Mouse (Mus musculus) urinary bladder, postnatal 4 days (tissue): Measurements from ENCODE around the gene Ddx39b.
A peak's percentile ranks its signal among the peaks of the same experiment; 100 is the strongest.
"Not testable (repeated sequence)": the region's sequence is repeated elsewhere in the genome, so short reads cannot be mapped to it uniquely, and the experiment has no call there.

Experiments
- DNase-seq, 2 experiments: peaks; one replicate each; pipeline ENCODE4 v3.0.0; 2021 to 2022; ENCODE audit warnings: low spot score in 2 of 2

Ddx39b gene

DNA sequence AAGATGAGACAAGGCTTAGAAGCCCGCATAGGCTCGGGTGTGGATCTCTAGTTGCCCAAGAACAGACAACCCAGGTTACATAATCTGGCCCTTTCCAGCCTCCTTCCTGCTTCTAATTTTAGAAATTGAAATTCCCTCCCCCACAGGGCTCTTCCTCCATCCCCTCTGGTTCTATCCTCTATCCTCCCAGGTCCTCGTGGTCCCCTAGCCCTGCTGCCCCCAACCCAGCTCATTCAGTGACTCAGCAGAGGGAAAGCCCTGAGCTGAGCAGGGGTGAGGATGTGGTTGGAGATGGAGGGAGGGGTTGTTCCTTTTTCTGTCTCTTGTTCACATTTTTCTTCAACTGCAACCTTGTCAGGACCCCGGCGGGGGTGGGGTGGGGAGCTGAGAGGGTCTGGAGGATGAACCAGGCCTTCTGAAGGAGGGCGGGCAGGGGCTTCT, 21.9 kb upstream of the Ddx39b start:
- DNase-seq, result no peak

- peak in 1 of 2 experiments; percentile 59 for DNase-seq
Observed at GRCm38 (mm10) chr17:35220156-35220952, 21.2 kb upstream of the Ddx39b start, which contains the start of gene Gm16181. Gene Gm16181, plus strand, starts transcription at chr17:35220834.

DNA sequence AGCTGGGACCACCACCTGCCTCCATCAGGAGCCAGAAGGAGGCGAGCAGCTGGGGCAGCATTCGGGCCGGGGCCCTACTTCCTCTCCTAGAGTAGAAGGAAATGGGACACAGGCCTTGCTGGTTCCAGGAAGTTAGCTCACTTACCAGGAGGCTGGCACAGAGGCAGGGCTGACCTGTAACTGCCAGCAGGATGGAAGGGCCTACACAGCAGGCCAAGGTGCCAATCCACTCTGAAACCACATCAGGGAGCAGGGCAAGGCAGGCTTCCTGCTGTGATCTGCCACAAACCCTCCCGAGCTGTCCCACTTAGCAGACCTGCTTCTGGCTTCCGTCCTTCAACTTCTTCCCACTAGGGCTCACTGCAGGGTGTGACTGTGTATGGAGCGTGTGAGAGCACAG, 19.2 kb upstream of the Ddx39b start:
- DNase-seq, result no peak

- no peak for DNase-seq
Observed at GRCm38 (mm10) chr17:35224641-35225040, 16.9 kb upstream of the Ddx39b start.

- DNase-seq, result no peak
Observed at GRCm38 (mm10) chr17:35225456-35225855, 16.1 kb upstream of the Ddx39b start.

DNA sequence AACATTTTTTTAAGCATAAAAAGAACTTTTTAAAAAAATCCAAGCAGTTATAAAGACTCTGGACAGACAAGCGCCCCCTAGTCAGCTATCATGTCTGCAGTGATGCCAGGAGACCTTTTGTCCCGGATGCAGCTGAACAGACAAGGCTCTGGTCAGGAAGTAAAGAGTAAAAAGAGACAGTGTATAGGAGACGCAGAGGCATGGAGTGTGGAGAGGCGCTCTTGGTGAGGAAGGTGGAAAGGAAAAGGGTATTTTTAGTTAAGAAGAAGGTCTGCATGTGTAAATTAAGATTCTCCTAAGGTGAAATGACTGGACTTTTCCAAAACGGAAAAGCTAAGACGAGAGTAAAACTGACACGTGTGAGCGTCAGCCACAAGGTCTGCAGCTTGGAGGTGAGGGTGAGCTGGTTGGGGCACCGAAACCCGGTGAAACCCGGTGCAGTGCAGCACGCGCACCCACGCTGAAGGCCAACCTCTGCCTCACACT, 14.9 kb upstream of the Ddx39b start:
- no peak for DNase-seq

DNA sequence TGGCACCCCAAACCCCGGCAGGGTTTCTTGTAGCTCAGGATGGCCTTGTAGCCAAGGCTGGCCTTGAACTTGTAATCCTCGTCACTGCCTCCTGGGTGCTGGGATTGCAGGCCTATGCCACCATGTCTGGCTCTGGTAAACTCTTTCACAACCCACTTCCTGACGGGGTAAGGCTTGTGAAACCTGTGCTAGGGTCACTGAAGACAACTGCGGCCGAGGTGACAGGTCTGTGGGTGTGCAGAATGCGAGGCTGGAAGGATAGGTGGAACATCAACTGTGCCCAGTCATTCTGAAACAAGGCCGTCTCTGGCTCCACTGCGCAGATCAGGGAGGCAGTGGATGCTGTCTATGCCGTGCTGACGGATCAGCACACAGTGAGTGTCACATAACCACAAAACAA, 10.5 kb upstream of the Ddx39b start:
- DNase-seq, result no peak

DNA sequence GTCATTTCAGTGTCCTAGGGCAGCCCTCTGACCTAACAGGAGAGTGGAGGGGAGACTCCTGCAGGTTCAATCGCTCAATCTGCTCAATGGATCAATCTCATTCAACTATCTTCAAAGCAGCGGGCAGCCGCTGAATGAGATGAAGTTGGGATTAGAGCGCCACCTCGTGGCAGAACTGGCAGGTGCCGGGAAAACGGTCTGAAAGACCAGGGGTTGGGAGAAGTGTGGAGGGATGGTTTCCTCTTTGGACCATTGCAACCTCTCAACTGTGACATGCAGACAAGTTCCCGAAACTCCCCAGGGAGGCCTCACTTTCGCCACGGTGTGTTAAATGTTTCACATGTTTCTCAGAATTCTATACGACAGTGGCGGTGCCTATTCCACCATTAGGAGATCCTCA, 9.5 kb upstream of the Ddx39b start:
- DNase-seq, result peak; percentile 69 to 91

GRCm38 (mm10) chr17:35232659-35233058, 8.9 kb upstream of the Ddx39b start:
- DNase-seq, result no peak

GRCm38 (mm10) chr17:35233114-35233980, 8.2 kb upstream of the Ddx39b start, which contains the start of gene Atp6v1g2:
Gene Atp6v1g2, plus strand, starts transcription at chr17:35233660.
- DNase-seq, result no peak

DNA sequence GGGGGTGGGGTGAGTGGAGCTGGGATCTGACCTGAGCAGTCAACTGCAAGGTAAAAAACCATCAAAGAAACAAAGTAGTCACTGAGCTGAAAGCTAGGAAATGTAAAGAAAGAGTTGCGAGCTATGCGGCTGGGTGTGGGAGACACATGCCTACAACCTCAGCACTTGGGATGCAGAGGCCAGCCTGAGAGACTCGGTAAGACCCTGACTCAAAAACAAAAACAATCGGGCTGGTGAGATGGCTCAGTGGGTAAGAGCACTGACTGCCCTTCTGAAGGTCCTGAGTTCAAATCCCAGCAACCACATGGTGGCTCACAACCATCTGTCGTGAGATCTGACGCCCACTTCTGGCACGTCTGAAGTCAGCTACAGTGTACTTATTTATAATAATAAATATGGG, 7.5 kb upstream of the Ddx39b start:
- DNase-seq, result not testable (repeated sequence)

GRCm38 (mm10) chr17:35234903-35235302, 6.6 kb upstream of the Ddx39b start:
- peak in 1 of 2 experiments; percentile 43 for DNase-seq

DNA sequence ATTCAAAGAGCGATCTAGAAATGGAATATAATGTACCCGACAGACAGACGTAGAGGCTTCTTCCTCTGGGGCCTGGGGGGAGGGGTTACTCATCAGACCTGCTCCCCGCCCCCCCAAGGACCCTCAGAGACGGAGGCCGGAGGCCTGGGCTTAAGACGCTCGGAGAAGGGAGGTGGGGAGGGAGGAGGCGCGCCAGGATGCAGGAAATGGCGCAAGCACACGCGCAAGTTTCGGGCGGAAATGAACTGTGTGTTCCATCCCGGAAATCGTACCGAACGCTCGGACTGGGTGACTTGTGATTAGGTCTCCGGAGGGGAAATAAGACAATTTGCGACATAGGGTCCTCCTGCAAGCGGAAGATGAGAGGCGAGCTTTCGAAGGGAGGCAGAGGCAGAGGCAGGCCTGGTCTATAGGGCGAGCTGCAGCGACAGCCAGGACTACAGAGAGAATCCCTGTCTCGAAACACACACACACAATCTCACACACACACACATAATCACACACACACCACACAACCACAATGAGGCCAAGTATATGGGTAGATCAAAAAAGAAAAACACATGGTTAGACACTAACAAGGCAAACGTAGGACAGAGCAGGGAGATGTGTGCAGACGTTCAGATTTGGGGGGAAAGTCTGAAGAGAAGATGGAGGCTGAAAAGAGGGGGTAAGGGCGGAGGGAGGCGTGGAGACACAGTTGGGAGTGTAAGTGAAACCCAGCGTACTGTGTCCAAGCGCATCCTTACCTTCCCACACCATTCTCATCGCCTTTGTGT, 5.7 kb upstream of the Ddx39b start, which contains the start of gene Nfkbil1:
Gene Nfkbil1, minus strand, starts transcription at position 179 of the 776 bp plus-strand sequence.
- peak; percentile 88 to 90 for DNase-seq

DNA sequence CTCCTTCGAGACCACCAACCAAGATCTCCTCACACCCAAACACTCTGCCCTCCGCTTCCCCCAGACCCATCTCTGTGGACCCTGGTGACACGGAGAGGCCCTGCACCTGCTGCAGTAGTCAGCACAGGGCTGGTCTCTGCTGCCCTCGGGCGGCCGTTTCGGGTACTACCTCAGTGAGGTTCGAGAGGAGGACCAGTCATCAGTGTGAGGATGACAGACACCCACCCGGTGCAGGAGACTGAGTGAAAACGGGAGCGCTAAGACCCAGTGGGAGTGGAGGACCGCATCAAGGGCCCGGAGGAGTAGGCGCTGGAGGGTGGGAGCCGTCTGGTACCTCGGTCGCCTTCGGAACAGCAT, 5.2 kb upstream of the Ddx39b start:
- DNase-seq, result peak; percentile 87 to 98

DNA sequence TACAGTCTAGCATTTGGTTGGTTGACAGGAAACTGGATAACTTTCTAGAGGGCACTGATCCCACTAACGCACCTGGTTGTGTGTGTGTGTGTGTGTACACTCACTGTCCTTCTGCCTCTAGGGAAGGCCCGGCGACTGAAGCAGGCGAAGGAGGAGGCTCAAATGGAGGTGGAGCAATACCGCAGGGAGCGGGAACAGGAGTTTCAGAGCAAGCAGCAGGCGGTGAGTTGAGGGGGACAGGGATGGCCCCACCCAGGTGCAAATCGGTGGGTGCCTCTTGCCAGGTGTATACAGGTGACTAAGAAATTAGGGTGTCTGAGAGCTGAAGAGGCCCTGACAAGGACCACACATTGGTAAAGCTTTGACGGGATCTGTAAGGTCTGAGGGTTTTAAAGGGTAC, 4.5 kb upstream of the Ddx39b start:
- no peak for DNase-seq

GRCm38 (mm10) chr17:35237504-35237903, 4.0 kb upstream of the Ddx39b start:
- no peak for DNase-seq

DNA sequence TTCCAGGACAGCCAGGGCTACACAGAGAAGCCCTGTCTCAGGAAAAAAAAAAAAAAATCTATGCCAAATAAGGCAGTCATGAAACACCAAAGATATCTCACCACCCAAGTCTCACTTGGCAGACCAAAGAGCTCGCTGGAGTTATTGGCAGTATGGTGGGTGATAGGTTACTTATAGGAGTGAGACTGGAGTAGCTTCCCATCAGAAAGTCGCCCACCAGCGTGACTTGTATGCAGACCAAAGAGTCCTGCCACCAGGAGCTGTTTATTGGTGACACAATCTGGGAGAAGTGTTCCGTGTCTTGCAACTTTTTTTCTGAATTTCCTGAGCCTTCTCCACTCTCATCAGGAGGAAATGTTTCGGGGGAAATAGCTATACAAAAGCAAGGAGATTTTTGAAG, 1.8 kb upstream of the Ddx39b start:
- no peak for DNase-seq

- DNase-seq, result no peak
Observed at GRCm38 (mm10) chr17:35240384-35241304, 902 bp upstream of the Ddx39b start.

- peak in 1 of 2 experiments; percentile 41 for DNase-seq
Observed at GRCm38 (mm10) chr17:35242015-35242941, 732 bp downstream of the Ddx39b start.
